Mouse (Mus musculus) lung, adult 2 months (tissue): ENCODE results near the gene H2al1n.

Source experiments
- CTCF ChIP-seq: fragments of 200-500 bp; IDR thresholded peaks from 2 replicates; pipeline ENCODE4 v1.5.1; 2011; ENCODE audit warnings: mild to moderate bottlenecking, low read length, control low read depth; ENCODE audit not compliant: insufficient read depth
- POLR2A ChIP-seq: fragments of 200-500 bp; IDR thresholded peaks from 2 replicates; pipeline ENCODE4 v1.6.1; 2011; ENCODE audit warnings: low read depth, mild to moderate bottlenecking, control low read depth, low read length, borderline replicate concordance; ENCODE audit errors: extremely low read depth

- TF ChIP-seq CTCF (no peak), POLR2A (no peak)
Measured at GRCm38 (mm10) chrX:14259597-14260239, 48.8 kb downstream of the H2al1n start.
